Mouse (Mus musculus) cerebellum, postnatal 10 days (tissue): Measurements from ENCODE around the gene Mapre3.
A peak's percentile ranks its signal among the peaks of the same experiment; 100 is the strongest.

Experiments used
- DNase-seq, 2 experiments: peaks; one replicate each; pipeline ENCODE4 v3.0.0; 2021; ENCODE audit warnings: mixed read lengths in 2 of 2

Gene Mapre3

DNA sequence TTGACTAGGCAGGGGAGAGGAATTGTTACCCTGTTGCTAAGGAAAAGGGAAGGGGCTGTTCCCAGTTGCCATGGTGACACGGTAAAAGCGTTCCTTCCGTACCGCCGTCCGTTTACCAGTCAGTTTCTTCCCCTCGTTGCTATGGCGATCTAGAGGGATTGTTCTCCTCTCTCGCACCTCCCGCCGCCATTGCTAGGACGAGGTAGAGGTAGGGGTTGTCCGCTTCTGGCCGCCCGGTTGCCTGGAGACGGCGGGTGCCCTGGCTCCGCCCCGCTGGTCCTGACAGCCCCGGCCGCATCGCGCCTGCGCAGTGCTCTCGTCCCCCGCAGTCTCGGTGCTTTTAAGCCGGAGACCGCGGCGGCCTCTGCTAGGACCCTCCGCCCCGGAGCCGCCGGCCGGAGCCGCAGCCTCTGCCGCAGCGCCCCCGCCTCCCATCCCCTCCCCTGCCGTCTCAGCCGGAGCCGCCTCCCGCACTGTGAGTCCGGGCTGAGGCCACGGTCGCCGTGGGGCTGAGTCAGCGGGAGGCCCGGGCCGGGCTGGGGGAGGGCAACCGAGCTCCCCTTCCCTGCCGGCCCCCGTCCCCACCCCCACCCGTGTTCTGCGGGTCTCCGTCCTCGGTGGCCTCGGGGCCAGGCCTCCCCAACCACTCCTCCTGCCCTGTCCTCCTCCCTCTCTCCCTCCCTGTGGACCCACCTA, at the start of gene Mapre3:
TSS of gene Mapre3 (plus strand) at position 218 of the 696 bp plus-strand sequence.
- peak; percentile 97 to 99 for DNase-seq

DNA sequence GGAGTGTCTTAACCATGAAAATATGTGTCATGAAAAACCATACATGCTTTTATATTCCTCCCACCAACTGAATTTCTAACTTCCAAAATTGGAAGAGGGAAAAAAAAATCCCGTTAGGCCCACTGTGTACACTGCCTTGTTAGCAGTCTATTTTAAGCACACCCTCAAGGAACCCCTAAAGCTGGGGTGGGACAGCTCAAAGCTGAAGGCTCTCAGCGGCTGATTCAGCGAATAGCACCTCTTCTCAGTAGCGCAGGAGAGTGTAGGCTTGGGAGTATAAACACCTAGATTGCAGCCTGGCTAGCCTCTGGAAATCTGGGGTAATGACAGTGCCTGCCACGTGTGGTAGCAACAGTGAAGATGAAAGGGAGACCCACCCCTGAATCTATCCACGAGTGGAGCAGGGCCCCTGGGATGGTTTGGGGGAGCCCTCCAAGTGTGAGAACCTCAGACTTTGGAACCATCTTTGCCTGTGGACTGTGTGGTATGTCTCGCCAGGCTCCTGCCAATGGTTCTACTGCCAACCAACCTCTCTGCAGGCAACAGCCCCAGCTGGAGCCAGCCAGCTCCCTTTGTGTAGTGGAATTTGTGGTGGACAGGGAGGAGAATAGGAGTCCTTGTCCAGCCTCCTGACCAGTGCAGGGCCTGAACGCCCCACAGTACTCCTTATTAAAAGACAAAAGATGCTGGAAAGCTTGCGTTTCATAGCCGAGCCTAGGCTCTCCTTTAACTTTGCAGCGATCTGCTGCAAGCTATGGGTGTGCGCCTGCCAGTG, 48.7 kb upstream of the Mapre3 start:
- peak in 1 of 2 experiments; percentile 31 for DNase-seq

GRCm38 (mm10) chr5:30768082-30768481, 46.4 kb upstream of the Mapre3 start:
- peak in 1 of 2 experiments; percentile 38 for DNase-seq

DNA sequence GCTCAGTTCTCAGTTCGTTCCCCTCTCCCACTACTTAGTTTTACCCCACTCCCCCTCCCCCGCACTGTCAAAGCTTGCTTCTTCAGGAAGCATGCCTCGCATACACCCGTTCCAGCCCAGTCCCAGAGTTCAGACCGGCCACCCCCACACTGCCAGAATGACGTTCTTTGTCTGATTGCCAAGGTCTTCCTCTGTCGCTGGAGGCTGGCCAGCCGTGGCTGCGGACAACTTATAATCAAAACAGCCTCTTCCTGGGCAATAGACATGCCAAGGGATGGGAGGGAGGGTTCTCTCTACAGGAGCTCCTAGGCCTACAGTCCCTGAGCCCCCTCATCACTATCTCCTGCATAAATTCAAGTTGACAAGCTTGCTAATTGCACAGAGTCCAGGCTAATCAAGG, 45.8 kb upstream of the Mapre3 start:
- DNase-seq: peak; percentile 71 to 80

DNA sequence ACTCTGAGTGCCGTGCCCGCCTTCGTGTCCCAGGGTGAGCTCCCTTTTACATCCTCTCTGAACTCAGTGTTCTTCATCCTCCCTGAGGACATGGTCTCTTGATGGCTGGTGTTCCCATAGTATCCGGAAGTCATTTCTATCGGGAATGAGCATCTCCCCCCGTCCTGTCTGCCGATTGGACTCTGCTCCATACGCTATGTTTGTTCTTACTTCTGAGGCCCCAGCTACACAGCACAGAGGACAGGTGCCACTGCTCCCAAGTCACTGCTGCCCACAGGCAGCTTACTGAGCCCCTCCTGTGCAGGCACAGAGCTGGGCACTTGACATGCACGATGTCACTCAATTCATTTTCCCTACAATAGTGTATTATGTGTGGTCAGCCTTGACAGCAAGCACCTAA, 45.4 kb upstream of the Mapre3 start:
- DNase-seq: no peak

GRCm38 (mm10) chr5:30774601-30775371, 39.7 kb upstream of the Mapre3 start:
- peak; percentile 98 to 99 for DNase-seq

- DNase-seq: no peak
These were observed 33.7 kb upstream of the Mapre3 start for GRCm38 (mm10) chr5:30780699-30781098.

DNA sequence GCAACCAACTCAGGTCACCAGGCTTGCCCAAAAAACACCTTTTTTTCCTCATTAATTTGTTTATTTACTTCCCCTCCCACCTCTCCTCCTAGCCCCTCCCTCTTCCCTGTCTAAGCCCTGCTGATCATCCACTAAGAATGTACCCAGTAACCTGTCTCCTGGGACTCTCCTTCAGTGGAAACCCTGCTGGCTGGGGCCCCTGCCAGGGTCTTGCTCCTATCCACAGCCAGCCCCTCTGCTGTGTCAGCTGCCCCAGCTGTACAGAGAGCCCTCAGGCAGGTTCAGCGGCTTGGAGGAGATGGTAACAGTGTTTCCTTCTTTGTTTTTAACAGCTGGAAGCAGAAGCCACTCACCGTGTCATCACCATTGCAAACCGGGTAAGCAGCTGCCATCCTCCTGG, 33.3 kb upstream of the Mapre3 start:
- DNase-seq: no peak

DNA sequence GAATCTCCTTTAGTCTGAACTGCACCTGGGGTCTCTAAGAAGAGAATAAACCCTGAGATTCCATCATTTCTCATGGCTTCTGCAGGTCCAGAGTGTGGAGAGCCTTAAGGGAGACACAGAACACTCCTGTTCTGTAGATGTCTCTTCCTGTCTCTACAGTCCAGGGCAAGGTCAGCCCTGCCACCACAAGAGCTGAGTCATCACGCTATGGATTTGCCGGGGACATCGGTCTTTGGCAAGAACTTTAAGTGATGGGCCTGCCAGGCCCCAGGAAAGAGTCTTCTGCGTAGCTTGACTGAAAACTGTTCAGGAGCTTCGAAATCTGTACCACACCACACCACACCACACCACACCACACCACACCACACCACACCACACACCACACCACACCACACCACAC, 27.1 kb upstream of the Mapre3 start:
- DNase-seq: no peak

- no peak for DNase-seq
These were observed 24.4 kb upstream of the Mapre3 start for GRCm38 (mm10) chr5:30790047-30790446.

GRCm38 (mm10) chr5:30796125-30796524, 18.3 kb upstream of the Mapre3 start:
- DNase-seq: peak; percentile 95 to 97

DNA sequence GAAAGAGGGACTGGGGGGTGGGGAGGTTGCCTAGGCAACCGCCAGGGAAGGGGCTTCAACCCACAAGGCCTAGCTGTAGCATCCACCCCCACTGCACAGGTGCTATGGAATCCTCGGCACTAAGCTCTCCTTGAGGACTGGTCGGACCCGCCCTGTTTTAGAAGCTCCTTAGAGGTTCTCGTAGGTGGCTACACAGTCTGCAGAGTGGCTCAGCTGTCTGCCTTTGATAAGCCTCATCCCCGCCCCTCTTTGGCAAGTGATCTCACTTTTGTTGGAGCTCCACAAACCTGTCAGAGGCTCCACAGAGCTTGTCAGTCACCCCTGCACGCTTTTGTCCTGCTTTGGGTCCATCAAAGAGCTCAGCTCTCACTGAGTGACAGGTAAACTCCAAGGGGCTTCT, 17.0 kb upstream of the Mapre3 start:
- no peak for DNase-seq

DNA sequence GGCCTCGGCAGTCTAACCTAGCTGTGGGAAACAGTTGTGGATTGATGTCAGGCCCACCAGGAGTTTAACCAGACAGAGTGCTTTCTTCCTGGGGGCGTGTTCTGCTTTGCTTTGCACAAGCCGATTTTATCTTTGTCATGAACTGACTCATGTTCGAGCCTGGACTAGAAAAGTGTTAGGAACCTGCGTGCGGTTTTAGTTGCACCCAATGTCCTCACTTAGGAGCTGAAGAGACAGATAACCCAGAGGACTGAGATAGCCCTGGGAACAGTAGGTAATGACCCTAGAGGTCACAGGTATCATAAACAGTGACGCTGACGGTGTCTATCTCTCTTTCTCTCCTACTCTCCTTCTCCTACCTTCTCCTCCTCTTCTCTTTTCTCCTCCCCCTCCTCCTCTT, 16.5 kb upstream of the Mapre3 start:
- DNase-seq: no peak

DNA sequence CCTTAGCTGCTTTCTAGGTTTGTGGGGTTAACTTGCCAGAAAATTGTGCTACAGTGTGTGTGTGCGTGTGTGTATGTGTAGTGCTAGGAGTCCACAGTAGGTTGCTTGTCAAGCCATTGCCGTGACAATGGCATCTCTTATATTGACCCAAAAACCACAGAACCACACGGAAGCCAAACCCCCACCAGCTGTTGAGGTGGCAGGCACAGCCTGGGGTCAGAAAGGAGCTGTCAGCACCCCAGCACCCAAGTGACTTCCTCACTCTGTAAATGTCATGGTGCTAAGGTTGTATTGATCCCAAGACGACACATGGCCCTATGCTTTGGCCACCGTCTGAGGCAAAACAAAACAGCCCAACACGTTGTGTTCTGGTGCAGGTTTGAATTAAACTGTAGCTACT, 15.5 kb upstream of the Mapre3 start:
- no peak for DNase-seq

DNA sequence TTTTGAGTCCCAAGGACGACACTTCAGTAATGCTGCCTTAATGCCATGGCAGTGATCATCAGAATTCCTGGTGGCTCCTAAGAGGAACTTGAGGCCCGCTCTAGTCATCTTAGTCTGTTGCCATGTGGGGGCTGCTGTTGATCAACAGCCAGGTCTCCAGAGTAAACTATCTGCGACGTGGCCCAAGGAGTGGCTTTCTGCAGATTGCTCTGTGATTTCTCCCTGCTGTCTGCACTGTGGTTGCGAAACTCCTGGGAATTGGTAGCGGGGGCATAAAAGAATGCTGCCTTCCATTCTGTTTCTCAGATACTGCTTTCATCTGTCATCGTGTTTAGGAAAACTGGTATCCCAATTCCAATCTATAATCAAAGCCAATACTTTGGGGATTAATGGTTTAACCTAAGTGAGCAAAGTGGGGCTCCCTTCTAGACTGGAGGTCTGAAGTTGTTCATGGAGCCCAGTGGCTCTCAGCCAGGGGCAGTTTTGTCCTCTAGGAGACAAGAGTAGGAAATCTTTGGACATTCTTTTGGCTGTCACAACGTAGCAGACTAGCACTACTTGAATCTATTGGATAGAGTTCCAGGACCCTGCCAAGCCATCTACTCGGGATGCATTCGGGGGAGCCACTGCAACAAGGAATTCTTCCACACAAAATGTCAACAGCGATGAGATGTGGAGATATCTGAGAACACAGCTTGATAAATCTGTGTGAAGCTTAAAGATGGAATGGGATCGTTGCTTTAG, 11.5 kb upstream of the Mapre3 start:
- DNase-seq: no peak

DNA sequence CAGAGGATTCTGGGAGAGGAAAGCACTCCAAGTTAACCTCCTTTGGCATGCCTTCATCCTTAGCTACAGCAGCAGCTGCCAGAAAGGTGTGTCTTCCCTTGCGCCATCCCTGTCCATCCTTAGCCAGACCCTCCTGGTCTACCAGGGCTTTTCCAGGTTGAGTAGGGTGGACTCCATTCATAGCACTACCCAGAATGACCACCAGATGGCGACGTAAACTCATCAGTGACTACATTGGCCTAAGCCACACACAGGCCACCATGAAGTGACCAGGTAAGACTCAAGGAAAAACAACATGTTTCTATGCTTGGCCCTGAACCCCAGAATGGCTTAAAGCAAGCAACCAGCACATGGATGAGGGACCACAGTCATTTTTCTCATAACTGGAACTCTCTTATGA, 8.3 kb upstream of the Mapre3 start:
- DNase-seq: peak; percentile 96 to 98

DNA sequence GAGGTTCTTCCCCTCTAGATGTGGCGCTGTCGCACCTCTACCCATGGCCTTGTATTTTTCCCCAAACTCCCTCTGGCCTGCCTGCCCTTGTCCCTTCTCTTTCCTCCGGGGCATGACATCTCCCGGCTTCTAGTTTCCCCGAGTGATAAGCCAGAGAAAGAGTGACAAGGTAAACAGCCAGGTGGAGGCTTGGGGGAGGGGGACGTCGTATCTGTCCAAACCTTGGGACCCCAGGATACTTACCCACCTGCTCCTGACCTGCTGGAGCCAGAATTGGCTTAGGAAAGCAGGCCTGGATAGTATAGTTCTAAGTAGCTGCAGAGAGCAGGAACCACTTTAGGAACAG, 652 bp downstream of the Mapre3 start:
- peak; percentile 71 for DNase-seq

GRCm38 (mm10) chr5:30816261-30816791, 1.9 kb downstream of the Mapre3 start:
- DNase-seq: no peak

DNA sequence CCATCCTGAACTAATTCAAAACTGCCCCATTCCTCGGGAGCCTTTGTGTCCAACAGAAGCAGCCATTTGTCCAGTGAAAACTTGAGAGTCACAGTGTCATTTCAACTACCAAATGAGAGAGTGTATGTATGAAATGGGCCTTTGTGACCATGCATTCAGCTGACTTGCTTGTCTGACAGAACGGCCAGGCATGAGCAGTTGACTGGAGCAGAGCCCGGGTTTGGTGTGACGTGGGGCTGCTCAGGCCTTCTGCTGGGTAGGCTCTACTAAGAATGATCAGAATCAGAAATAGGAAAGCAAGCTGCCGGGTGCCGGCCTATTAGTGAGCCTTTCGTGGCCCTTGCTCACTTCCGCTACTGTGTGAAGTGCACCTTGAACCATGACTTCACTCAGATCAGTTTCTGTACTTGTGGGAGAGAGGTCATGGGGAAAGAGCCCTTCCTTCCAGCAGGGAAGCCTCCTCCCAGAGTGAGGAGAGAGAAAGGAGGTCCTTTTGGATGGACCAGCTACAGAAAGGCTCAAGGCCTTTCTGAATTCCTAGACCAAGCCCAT, 4.4 kb downstream of the Mapre3 start:
- peak in 1 of 2 experiments; percentile 35 for DNase-seq

DNA sequence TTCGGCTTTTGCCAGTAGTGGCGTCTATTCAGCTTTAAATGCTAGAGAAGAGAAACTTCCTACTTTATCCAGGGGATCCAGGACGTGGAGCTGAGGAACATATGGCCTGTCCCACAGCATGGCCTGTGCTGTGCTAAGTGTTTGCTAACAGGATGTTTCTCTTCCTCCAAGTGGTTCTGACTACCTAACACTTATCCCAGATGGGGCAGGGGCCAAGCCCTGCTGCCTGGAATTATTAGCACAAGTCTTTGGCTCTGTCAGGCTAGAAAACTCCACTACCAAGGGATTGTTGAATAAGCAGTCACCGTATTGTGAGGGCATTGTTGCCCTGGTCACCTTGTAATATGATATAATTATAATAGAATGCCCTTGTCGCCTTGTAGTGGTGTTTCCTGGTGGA, 8.2 kb downstream of the Mapre3 start:
- peak; percentile 48 to 49 for DNase-seq

GRCm38 (mm10) chr5:30823091-30823490, 8.7 kb downstream of the Mapre3 start:
- peak; percentile 64 to 79 for DNase-seq
